Mouse (Mus musculus): ENCODE data around the gene H2-M10.2. TPM values are rescaled to one million over a fixed set of nuclear protein-coding genes. Genes with fewer than 3 reads are reported as not detected.
"Not testable (repeated sequence)": the region's sequence is repeated elsewhere in the genome, so short reads cannot be mapped to it uniquely, and the experiment has no call there.

Gene H2-M10.2
- total and polyA plus RNA-seq, 2 experiments from 2014 or later: not detected

GRCm38 (mm10) chr17:36252250-36252876, 33.9 kb downstream of the H2-M10.2 start:
- 13% methylated on average over 25 of the region's 25 CpGs for WGBS
- no peak overlapping the region for H3K9ac ChIP-seq (replicated peaks; ENCODE audit: low read length)
- H3K27me3 ChIP-seq (ENCODE audit: insufficient read depth, low read length): peaks cover 8% of the 10 kb centered on the region
- H3K4me3 ChIP-seq (ENCODE audit: low read length): peak overlapping the region; percentile 18
- no peak overlapping the region for H3K27ac ChIP-seq
- peak overlapping the region; percentile 47 for H3K4me2 ChIP-seq (ENCODE audit: low read depth, low read length)
- no peaks in the 10 kb centered on the region for H3K9me3 ChIP-seq (ENCODE audit: low read length)
- no peaks in the 10 kb centered on the region for H3K4me1 ChIP-seq (ENCODE audit: insufficient read depth, low read length)
- DNase-seq (ENCODE audit: low spot score) (peak; percentile 6), ATAC-seq (0 out of 2 replicates have a peak, but pooled peaks have one; percentile 44)
- no peak for TF ChIP-seq CTCF (IDR thresholded peaks at IDR 0.05; ENCODE audit: low read depth)
- no peaks in the 10 kb centered on the region for H3K36me3 ChIP-seq (ENCODE audit: insufficient read depth, low read length)

- no peak for DNase-seq (ENCODE audit: low spot score)
- WGBS: 27% methylated on average over 33 of the region's 33 CpGs
- ATAC-seq: no peak
- H3K4me2 ChIP-seq (ENCODE audit: low read depth, low read length): no peak overlapping the region
- no peaks in the 10 kb centered on the region for H3K9me3 ChIP-seq (ENCODE audit: low read length)
- no peak overlapping the region for H3K9ac ChIP-seq (replicated peaks; ENCODE audit: low read length)
- no peak overlapping the region for H3K4me3 ChIP-seq (ENCODE audit: low read length)
- H3K27ac ChIP-seq: no peak overlapping the region
- no peaks in the 10 kb centered on the region for H3K36me3 ChIP-seq (ENCODE audit: insufficient read depth, low read length)
- no peak for TF ChIP-seq CTCF (IDR thresholded peaks at IDR 0.05; ENCODE audit: low read depth)
- peaks cover 8% of the 10 kb centered on the region for H3K27me3 ChIP-seq (ENCODE audit: insufficient read depth, low read length)
- H3K4me1 ChIP-seq (ENCODE audit: insufficient read depth, low read length): no peaks in the 10 kb centered on the region
Measured at GRCm38 (mm10) chr17:36248886-36249285, 37.4 kb downstream of the H2-M10.2 start.

- DNase-seq (ENCODE audit: low spot score) (no peak), ATAC-seq (no peak)
- H3K4me3 ChIP-seq (ENCODE audit: low read length): no peak overlapping the region
- WGBS: 92% methylated on average over 2 of the region's 2 CpGs
- no peak overlapping the region for H3K9ac ChIP-seq (replicated peaks; ENCODE audit: low read length)
- no peaks in the 10 kb centered on the region for H3K4me1 ChIP-seq (ENCODE audit: insufficient read depth, low read length)
- no peaks in the 10 kb centered on the region for H3K36me3 ChIP-seq (ENCODE audit: insufficient read depth, low read length)
- TF ChIP-seq CTCF (IDR thresholded peaks at IDR 0.05; ENCODE audit: low read depth): no peak
- peaks cover 8% of the 10 kb centered on the region for H3K27me3 ChIP-seq (ENCODE audit: insufficient read depth, low read length)
- H3K9me3 ChIP-seq (ENCODE audit: low read length): no peaks in the 10 kb centered on the region
- no peak overlapping the region for H3K27ac ChIP-seq
- H3K4me2 ChIP-seq (ENCODE audit: low read depth, low read length): no peak overlapping the region
Measured at GRCm38 (mm10) chr17:36245741-36246140, 40.5 kb downstream of the H2-M10.2 start.

GRCm38 (mm10) chr17:36244031-36244430, 42.3 kb downstream of the H2-M10.2 start:
- no peak for TF ChIP-seq CTCF (IDR thresholded peaks at IDR 0.05; ENCODE audit: low read depth)
- ATAC-seq (no peak), DNase-seq (ENCODE audit: low spot score) (no peak)
- no peaks in the 10 kb centered on the region; the same call in 1 of the 2 replicates for H3K27me3 ChIP-seq (ENCODE audit: insufficient read depth, low read length)
- H3K36me3 ChIP-seq (ENCODE audit: insufficient read depth, low read length): no peaks in the 10 kb centered on the region
- no peaks in the 10 kb centered on the region for H3K9me3 ChIP-seq (ENCODE audit: low read length)
- H3K27ac ChIP-seq: no peak overlapping the region
- H3K4me3 ChIP-seq (ENCODE audit: low read length): no peak overlapping the region
- H3K9ac ChIP-seq (replicated peaks; ENCODE audit: low read length): no peak overlapping the region
- no peaks in the 10 kb centered on the region for H3K4me1 ChIP-seq (ENCODE audit: insufficient read depth, low read length)
- H3K4me2 ChIP-seq (ENCODE audit: low read depth, low read length): no peak overlapping the region
- WGBS: 28% methylated on average over 5 of the region's 5 CpGs

GRCm38 (mm10) chr17:36240637-36241213, 45.6 kb downstream of the H2-M10.2 start:
- Histone ChIP-seq H3K4me3 (ENCODE audit: low read length) (no peak overlapping the region), H3K9ac (replicated peaks; ENCODE audit: low read length) (no peak overlapping the region), H3K27me3 (ENCODE audit: insufficient read depth, low read length) (no peaks in the 10 kb centered on the region), H3K36me3 (ENCODE audit: insufficient read depth, low read length) (no peaks in the 10 kb centered on the region), H3K27ac (no peak overlapping the region), H3K4me2 (ENCODE audit: low read depth, low read length) (no peak overlapping the region), H3K4me1 (ENCODE audit: insufficient read depth, low read length) (no peaks in the 10 kb centered on the region), H3K9me3 (ENCODE audit: low read length) (no peaks in the 10 kb centered on the region)
- no peak for TF ChIP-seq CTCF (IDR thresholded peaks at IDR 0.05; ENCODE audit: low read depth)
- DNase-seq (ENCODE audit: low spot score) (no peak), ATAC-seq (no peak)
- WGBS: 22% methylated on average over 5 of the region's 5 CpGs

GRCm38 (mm10) chr17:36237321-36237921, 48.9 kb downstream of the H2-M10.2 start:
- ATAC-seq (peak; percentile 53; the same call in 1 of the 2 replicates), DNase-seq (ENCODE audit: low spot score) (no peak)
- no peaks in the 10 kb centered on the region for H3K27me3 ChIP-seq (ENCODE audit: insufficient read depth, low read length)
- no peak for TF ChIP-seq CTCF (IDR thresholded peaks at IDR 0.05; ENCODE audit: low read depth)
- no peak overlapping the region for H3K27ac ChIP-seq
- 3% methylated on average over 27 of the region's 27 CpGs for WGBS
- H3K9ac ChIP-seq (replicated peaks; ENCODE audit: low read length): 0 out of 2 replicates have a peak overlapping the region, but pooled peaks have one; percentile 30
- H3K36me3 ChIP-seq (ENCODE audit: insufficient read depth, low read length): no peaks in the 10 kb centered on the region
- peak overlapping the region; percentile 30 for H3K4me3 ChIP-seq (ENCODE audit: low read length)
- no peaks in the 10 kb centered on the region for H3K9me3 ChIP-seq (ENCODE audit: low read length)
- peak overlapping the region; percentile 59 for H3K4me2 ChIP-seq (ENCODE audit: low read depth, low read length)
- H3K4me1 ChIP-seq (ENCODE audit: insufficient read depth, low read length): no peaks in the 10 kb centered on the region

GRCm38 (mm10) chr17:36235300-36235699, 51.0 kb downstream of the H2-M10.2 start:
- H3K9ac ChIP-seq (replicated peaks; ENCODE audit: low read length); H3K27ac ChIP-seq; H3K27me3 ChIP-seq (ENCODE audit: insufficient read depth, low read length); H3K4me2 ChIP-seq (ENCODE audit: low read depth, low read length); H3K4me3 ChIP-seq (ENCODE audit: low read length); DNase-seq (ENCODE audit: low spot score); H3K9me3 ChIP-seq (ENCODE audit: low read length); H3K4me1 ChIP-seq (ENCODE audit: insufficient read depth, low read length); ATAC-seq; H3K36me3 ChIP-seq (ENCODE audit: insufficient read depth, low read length): not testable (repeated sequence)
- 39% methylated on average over 8 of the region's 9 CpGs for WGBS

Other genes starting within 250 kb of the H2-M10.2 start
- 10.0 and 15.4 TPM in 2 replicates for gene H2-T22, start 243.7 kb downstream of the H2-M10.2 start, total RNA-seq (2014; rRNA removed)
- 9.1 and 11.8 TPM in 2 replicates for gene H2-T22, start 243.7 kb downstream of the H2-M10.2 start, polyA plus RNA-seq (2015; fragmentation: Nextera tagmentation; extraction: Ambion mirVana)
- gene Gm6034, start 243.5 kb downstream of the H2-M10.2 start, total RNA-seq (2014; rRNA removed): not detected in 2 replicates
- gene Gm6034, start 243.5 kb downstream of the H2-M10.2 start, polyA plus RNA-seq (2015; fragmentation: Nextera tagmentation; extraction: Ambion mirVana): not detected in 2 replicates
- gene Gm11127, start 228.1 kb downstream of the H2-M10.2 start, total RNA-seq (2014; rRNA removed): not detected in 2 replicates
- not detected in 2 replicates for gene Gm11127, start 228.1 kb downstream of the H2-M10.2 start, polyA plus RNA-seq (2015; fragmentation: Nextera tagmentation; extraction: Ambion mirVana)
- gene Gm19684, start 164.8 kb downstream of the H2-M10.2 start, total RNA-seq (2014; rRNA removed): not detected in 2 replicates
- gene Gm19684, start 164.8 kb downstream of the H2-M10.2 start, polyA plus RNA-seq (2015; fragmentation: Nextera tagmentation; extraction: Ambion mirVana): not detected in 2 replicates
- gene Gm7030, start 157.1 kb downstream of the H2-M10.2 start, total RNA-seq (2014; rRNA removed): not detected in 2 replicates
- not detected in 2 replicates for gene Gm7030, start 157.1 kb downstream of the H2-M10.2 start, polyA plus RNA-seq (2015; fragmentation: Nextera tagmentation; extraction: Ambion mirVana)
- gene Gm8909, start 118.0 kb downstream of the H2-M10.2 start, total RNA-seq (2014; rRNA removed): not detected in 2 replicates
- gene Gm8909, start 118.0 kb downstream of the H2-M10.2 start, polyA plus RNA-seq (2015; fragmentation: Nextera tagmentation; extraction: Ambion mirVana): 0.28 and 0.35 TPM in 2 replicates
- gene H2-T3, start 96.2 kb downstream of the H2-M10.2 start, total RNA-seq (2014; rRNA removed): not detected in 2 replicates
- gene H2-T3, start 96.2 kb downstream of the H2-M10.2 start, polyA plus RNA-seq (2015; fragmentation: Nextera tagmentation; extraction: Ambion mirVana): not detected in 2 replicates
- 29.8 and 54.6 TPM in 2 replicates for gene Rpp21, start 28.4 kb downstream of the H2-M10.2 start, total RNA-seq (2014; rRNA removed)
- gene Rpp21, start 28.4 kb downstream of the H2-M10.2 start, polyA plus RNA-seq (2015; fragmentation: Nextera tagmentation; extraction: Ambion mirVana): 154 and 160 TPM in 2 replicates
- 18.5 and 22.9 TPM in 2 replicates for gene Trim39, start 14.2 kb downstream of the H2-M10.2 start, total RNA-seq (2014; rRNA removed)
- 13.0 and 13.3 TPM in 2 replicates for gene Trim39, start 14.2 kb downstream of the H2-M10.2 start, polyA plus RNA-seq (2015; fragmentation: Nextera tagmentation; extraction: Ambion mirVana)
- gene H2-M10.1, start 39.7 kb upstream of the H2-M10.2 start, total RNA-seq (2014; rRNA removed): not detected in 2 replicates
- not detected in 2 replicates for gene H2-M10.1, start 39.7 kb upstream of the H2-M10.2 start, polyA plus RNA-seq (2015; fragmentation: Nextera tagmentation; extraction: Ambion mirVana)
- not detected in 2 replicates for gene H2-M10.3, start 81.9 kb upstream of the H2-M10.2 start, total RNA-seq (2014; rRNA removed)
- not detected in 2 replicates for gene H2-M10.3, start 81.9 kb upstream of the H2-M10.2 start, polyA plus RNA-seq (2015; fragmentation: Nextera tagmentation; extraction: Ambion mirVana)
- not detected in 2 replicates for gene H2-M10.4, start 175.8 kb upstream of the H2-M10.2 start, total RNA-seq (2014; rRNA removed)
- gene H2-M10.4, start 175.8 kb upstream of the H2-M10.2 start, polyA plus RNA-seq (2015; fragmentation: Nextera tagmentation; extraction: Ambion mirVana): not detected in 2 replicates

Data from hindbrain, postnatal 0 days (tissue).